Mouse (Mus musculus) stomach, postnatal 0 days (tissue): ENCODE results near the gene Castor2. TPM values are rescaled to one million over a fixed set of nuclear protein-coding genes. Genes with fewer than 3 reads are reported as not detected.
A peak's percentile ranks its signal among the peaks of the same experiment; 100 is the strongest.

Experiments used
- ATAC-seq: fragments of 200-750 bp; cut with Nextera tagmentation; 2 replicates; pipeline ENCODE4 v1.8.0; 2017; ENCODE audit not compliant: low FRiP score, low TSS enrichment
- DNase-seq: peaks from one replicate; pipeline ENCODE4 v3.0.0-alpha.2; 2016; ENCODE audit warnings: low spot score
- H3K27ac ChIP-seq: fragments of 300-500 bp; sonication (generic); replicated peaks from 2 replicates; pipeline ENCODE4 v1.5.1; 2014; ENCODE audit warnings: mild to moderate bottlenecking, control low read depth
- H3K27me3 ChIP-seq: fragments of 300-500 bp; sonication (generic); 2 replicates; pipeline ENCODE4 v1.6.1; 2014; ENCODE audit warnings: low read length; ENCODE audit not compliant: control insufficient read depth, insufficient read depth
- H3K36me3 ChIP-seq: fragments of 300-500 bp; sonication (generic); 2 replicates; pipeline ENCODE4 v1.6.1; 2014; ENCODE audit warnings: low read length, mixed read lengths; ENCODE audit not compliant: control insufficient read depth, insufficient read depth
- H3K4me1 ChIP-seq: fragments of 300-500 bp; sonication (generic); replicated peaks from 2 replicates; pipeline ENCODE4 v1.6.1; 2014; ENCODE audit warnings: antibody characterized with exemption; ENCODE audit not compliant: control insufficient read depth, insufficient read depth
- H3K4me2 ChIP-seq: fragments of 300-500 bp; sonication (generic); replicated peaks from 2 replicates; pipeline ENCODE4 v1.6.1; 2014; ENCODE audit warnings: low read depth, mild to moderate bottlenecking, control low read depth, moderate library complexity
- H3K4me3 ChIP-seq: fragments of 300-500 bp; sonication (generic); 2 replicates; pipeline ENCODE4 v1.5.1; 2014; ENCODE audit warnings: low read depth, low read length, control low read depth
- H3K9ac ChIP-seq: fragments of 300-500 bp; sonication (generic); 2 replicates; pipeline ENCODE4 v1.6.1; 2014; ENCODE audit warnings: mild to moderate bottlenecking, low read length, control low read depth, mixed read lengths
- H3K9me3 ChIP-seq: fragments of 300-500 bp; sonication (generic); 2 replicates; pipeline ENCODE4 v1.6.1; 2016; ENCODE audit warnings: low read length; ENCODE audit not compliant: control insufficient read depth
- CTCF ChIP-seq: IDR thresholded peaks from 2 replicates; pipeline ENCODE4 v1.5.1; 2016; ENCODE audit warnings: antibody characterized with exemption, low read depth, mild to moderate bottlenecking, moderate library complexity
- EP300 ChIP-seq: optimal IDR thresholded peaks from 2 replicates; pipeline ENCODE3; 2016; ENCODE audit warnings: antibody characterized with exemption
- WGBS: fragments of 180-500 bp; shearing (Covaris S2); extraction: QIAGEN DNeasy Blood & Tissue Kit; methylation state at CpG from one replicate; pipeline ENCODE4 v1.1.7; 2014; 5-methylcytosine and 5-hydroxymethylcytosine counted together
- polyA plus RNA-seq: library from polyadenylated mRNA; unstranded; fragments of >200 nt; fragmentation: Nextera tagmentation; extraction: Ambion mirVana; gene quantifications from 2 replicates; pipeline ENCODE4 v1.2.1, GENCODE M21; 2015

The Castor2 gene
- polyA plus RNA-seq, 1 experiment from 2014 or later, result 3.8 TPM

DNA sequence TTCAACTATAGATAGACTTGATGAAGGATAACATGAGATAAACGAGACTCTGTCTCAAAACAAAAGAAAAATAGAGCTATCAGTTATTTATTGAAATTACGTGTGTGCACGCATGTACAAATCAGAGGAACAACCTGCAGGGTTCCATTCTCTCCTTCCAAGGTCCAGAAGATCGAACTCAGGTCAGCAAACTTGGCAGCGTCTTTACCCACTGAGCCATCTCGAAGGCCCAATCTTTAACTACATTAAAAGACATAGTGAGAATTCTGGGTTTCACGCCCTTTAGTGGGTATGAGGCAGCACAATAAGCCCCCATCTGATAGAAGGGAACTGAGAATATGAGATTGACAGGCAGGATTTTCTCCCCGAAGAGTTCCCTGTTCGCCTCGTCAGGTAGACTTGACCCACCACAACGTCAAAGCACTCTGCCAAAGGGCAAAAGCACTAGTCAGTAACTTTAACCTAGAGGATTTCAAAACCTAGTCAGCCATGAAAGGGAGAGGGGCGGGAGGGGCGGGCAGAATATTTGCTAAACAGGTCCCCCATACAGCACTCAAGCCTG is 1.1 kb upstream of the Castor2 start:
- peak overlapping the region; percentile 84; the same call in 1 of the 2 replicates for H3K9ac ChIP-seq

DNA sequence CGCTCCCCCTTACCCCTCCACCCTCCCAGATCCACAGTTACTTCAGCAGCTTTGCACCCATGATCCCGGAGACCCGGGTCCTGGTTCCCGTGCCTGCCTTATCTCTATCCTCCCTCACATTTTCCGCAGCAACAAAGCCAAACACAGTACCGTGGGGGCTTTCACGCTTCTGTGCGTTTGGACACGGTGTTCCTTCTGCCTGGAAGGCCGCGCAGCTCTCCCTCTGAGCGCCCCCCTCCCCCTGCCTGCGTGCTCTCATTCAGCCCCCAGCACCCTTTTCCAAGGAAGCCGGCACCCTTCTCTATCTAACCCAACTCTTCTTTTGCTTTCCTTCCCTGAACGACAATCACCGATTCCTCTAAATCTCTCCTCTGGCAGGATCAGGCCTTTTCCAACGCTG is 535 bp upstream of the Castor2 start:
- Histone ChIP-seq H3K27me3 (no peaks in the 10 kb centered on the region), H3K4me2 (peak overlapping the region; percentile 99), H3K27ac (peak overlapping the region; percentile 45; the same call in 1 of the 2 replicates), H3K4me1 (peaks cover 2% of the 10 kb centered on the region; the same call in 1 of the 2 replicates), H3K4me3 (peak overlapping the region; percentile 75), H3K9me3 (no peaks in the 10 kb centered on the region), H3K9ac (peak overlapping the region; percentile 84), H3K36me3 (no peaks in the 10 kb centered on the region)
- no peak for TF ChIP-seq EP300
- no peak for TF ChIP-seq CTCF
- ATAC-seq (peak; percentile 22; the same call in 1 of the 2 replicates), DNase-seq (peak; percentile 22)
- WGBS, result under 1% methylated on average over 17 of the region's 17 CpGs

More for the DNA sequence above, 1.1 kb upstream of the Castor2 start:
- ATAC-seq (no peak), DNase-seq (no peak)
- H3K9me3 ChIP-seq, result no peaks in the 10 kb centered on the region
- no peak for TF ChIP-seq EP300
- no peak for TF ChIP-seq CTCF
- no peaks in the 10 kb centered on the region for H3K27me3 ChIP-seq
- H3K4me3 ChIP-seq, result peak overlapping the region; percentile 75
- H3K36me3 ChIP-seq, result no peaks in the 10 kb centered on the region
- H3K4me1 ChIP-seq, result peaks cover 2% of the 10 kb centered on the region; the same call in 1 of the 2 replicates
- WGBS, result 52% methylated on average over 13 of the region's 13 CpGs
- no peak overlapping the region for H3K27ac ChIP-seq
- H3K4me2 ChIP-seq, result peak overlapping the region; percentile 99

DNA sequence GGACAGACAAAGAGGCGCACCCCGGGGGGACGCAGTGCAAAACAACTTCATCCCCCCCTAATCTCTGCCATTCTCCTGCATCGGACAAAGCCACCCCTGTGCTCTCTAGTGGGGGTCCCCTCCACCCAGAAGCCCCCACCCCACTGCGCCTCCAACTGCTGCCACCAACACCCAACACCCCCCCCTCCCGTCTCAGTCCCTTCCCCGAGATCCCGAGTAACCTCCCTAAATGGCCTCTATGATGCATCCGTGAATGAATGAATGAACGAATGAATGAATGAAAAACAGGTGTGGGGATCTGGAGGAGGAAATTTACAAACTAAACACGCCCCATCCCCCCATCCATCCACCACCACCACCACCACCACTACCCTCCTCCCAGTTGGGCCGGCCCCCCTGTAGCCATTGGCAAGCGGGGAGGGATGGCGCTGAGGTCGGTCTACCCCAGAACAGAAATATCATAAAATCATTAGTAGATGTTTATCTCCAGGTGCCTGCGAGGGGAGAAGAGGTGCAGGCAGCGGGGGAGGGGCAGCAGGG is 791 bp downstream of the Castor2 start:
- no peak for TF ChIP-seq EP300
- TF ChIP-seq CTCF, result no peak
- ATAC-seq, result no peak
- Histone ChIP-seq H3K4me1 (peaks cover 2% of the 10 kb centered on the region; the same call in 1 of the 2 replicates), H3K4me2 (peak overlapping the region; percentile 99), H3K36me3 (no peaks in the 10 kb centered on the region), H3K9me3 (no peaks in the 10 kb centered on the region), H3K4me3 (peak overlapping the region; percentile 75), H3K27ac (no peak overlapping the region), H3K27me3 (no peaks in the 10 kb centered on the region), H3K9ac (peak overlapping the region; percentile 84)
- 3% methylated on average over 17 of the region's 17 CpGs for WGBS
- no peak for DNase-seq

DNA sequence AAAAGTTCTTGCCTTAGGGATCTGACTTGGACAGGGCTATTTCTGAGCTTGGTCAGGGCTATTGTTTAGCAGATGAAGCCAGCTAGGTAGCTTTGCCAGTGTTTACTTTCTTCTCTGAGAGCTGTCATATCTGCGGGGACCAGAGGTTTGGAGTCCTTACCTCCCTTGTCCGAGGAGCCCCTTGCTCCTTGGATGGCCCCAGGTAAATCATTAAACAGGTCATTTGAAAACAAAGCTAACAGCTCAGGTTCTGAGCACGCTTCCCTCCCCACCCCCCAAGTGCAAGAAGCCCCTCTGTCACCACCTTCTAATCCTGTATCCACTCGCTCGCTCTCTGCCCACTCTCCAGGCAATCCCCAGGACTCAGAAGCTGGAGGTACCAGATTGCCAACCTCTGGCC is 1.8 kb downstream of the Castor2 start:
- WGBS, result 67% methylated on average over 5 of the region's 5 CpGs
- Histone ChIP-seq H3K27me3 (no peaks in the 10 kb centered on the region), H3K4me3 (no peak overlapping the region), H3K4me2 (no peak overlapping the region), H3K36me3 (no peaks in the 10 kb centered on the region), H3K9me3 (no peaks in the 10 kb centered on the region), H3K4me1 (peaks cover 2% of the 10 kb centered on the region; the same call in 1 of the 2 replicates), H3K27ac (0 out of 2 replicates have a peak overlapping the region, but pooled peaks have one; percentile 18), H3K9ac (no peak overlapping the region)
- DNase-seq (no peak), ATAC-seq (no peak)
- TF ChIP-seq EP300, result no peak
- no peak for TF ChIP-seq CTCF

DNA sequence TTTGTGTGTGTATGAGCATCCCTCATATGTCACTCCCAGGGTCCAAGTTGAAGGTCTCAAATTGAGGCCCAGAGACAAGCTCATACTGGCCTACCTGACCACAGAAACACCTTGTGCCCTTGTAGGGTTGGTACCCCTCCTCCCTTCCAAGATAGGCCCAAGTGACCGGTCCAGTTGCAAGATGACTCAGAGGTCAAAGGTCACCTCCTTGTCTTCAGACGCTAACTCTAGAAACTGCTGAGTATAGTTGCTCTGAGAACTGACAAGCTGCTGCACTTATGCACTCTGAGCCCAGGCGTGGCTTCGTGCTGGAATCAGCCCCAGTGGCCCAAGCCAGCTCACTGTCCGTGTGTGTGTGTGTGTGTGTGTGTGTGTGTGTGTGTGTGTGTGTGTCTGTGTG is 2.4 kb downstream of the Castor2 start:
- peaks cover 2% of the 10 kb centered on the region; the same call in 1 of the 2 replicates for H3K4me1 ChIP-seq
- H3K9ac ChIP-seq, result no peak overlapping the region
- DNase-seq, result peak; percentile 53
- H3K4me3 ChIP-seq, result no peak overlapping the region
- no peaks in the 10 kb centered on the region for H3K36me3 ChIP-seq
- 21% methylated on average over 5 of the region's 5 CpGs for WGBS
- ATAC-seq, result peak; percentile 78
- no peaks in the 10 kb centered on the region for H3K27me3 ChIP-seq
- TF ChIP-seq CTCF (no peak), EP300 (no peak)
- H3K4me2 ChIP-seq, result no peak overlapping the region
- 0 out of 2 replicates have a peak overlapping the region, but pooled peaks have one; percentile 18 for H3K27ac ChIP-seq
- no peaks in the 10 kb centered on the region for H3K9me3 ChIP-seq

DNA sequence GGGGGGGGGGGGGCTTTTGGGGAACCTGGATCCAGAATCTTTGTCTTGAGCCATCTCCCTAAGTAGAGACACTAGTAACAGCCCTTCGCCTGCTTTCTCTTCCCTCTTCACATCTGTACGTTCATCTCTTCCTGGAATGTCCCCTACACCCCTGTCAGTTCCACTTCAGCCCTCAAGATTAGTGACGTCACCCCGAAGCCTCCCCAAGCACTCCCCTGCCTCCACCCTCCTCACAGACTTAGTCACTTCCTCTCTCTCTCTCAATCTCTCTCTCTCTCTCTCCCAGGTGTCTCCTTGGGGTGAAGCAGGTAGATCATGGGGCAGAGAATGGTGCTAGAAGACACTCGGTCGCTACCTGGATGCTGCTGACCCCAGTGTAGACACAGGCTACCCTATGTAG is 3.2 kb downstream of the Castor2 start:
- no peaks in the 10 kb centered on the region for H3K36me3 ChIP-seq
- H3K9me3 ChIP-seq, result no peaks in the 10 kb centered on the region
- peaks cover 2% of the 10 kb centered on the region; the same call in 1 of the 2 replicates for H3K4me1 ChIP-seq
- no peak for TF ChIP-seq EP300
- WGBS, result 59% methylated on average over 6 of the region's 6 CpGs
- no peak overlapping the region for H3K9ac ChIP-seq
- H3K27me3 ChIP-seq, result no peaks in the 10 kb centered on the region
- no peak overlapping the region for H3K4me3 ChIP-seq
- ATAC-seq (no peak; the same call in 1 of the 2 replicates), DNase-seq (no peak)
- H3K27ac ChIP-seq, result no peak overlapping the region
- no peak overlapping the region for H3K4me2 ChIP-seq
